Mouse (Mus musculus): ENCODE data around the gene Poc1a.

Gene Poc1a

GRCm38 (mm10) chr9:106339730-106340129, 58.9 kb downstream of the Poc1a start:
- DNase-seq: no peak

- no peak for DNase-seq
Measured at GRCm38 (mm10) chr9:106340501-106341312, 59.8 kb downstream of the Poc1a start.

GRCm38 (mm10) chr9:106341313-106341686, 60.4 kb downstream of the Poc1a start:
- no peak for DNase-seq

GRCm38 (mm10) chr9:106342573-106342972, 61.7 kb downstream of the Poc1a start:
- no peak for DNase-seq

- DNase-seq: no peak
Measured at GRCm38 (mm10) chr9:106345167-106345566, 64.3 kb downstream of the Poc1a start.

DNA sequence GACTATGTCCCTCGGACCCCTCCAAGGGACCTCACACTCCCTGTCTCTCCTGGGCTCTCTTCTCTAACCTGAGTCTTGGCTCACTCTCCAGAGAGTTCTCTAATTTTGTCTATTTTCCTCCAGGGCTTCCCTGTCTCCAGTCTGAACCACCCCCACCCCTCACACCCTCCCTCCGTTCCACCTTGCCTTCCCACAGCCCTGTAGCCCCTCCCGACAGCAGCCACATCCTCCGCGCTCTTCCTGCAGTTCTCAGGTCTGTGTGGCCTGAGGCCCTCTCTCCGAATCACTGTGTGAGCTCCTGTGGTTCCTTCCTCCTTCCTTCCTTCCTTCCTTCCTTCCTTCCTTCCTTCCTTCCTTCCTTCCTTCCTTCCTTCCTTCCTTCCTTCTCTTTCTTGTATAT, 64.8 kb downstream of the Poc1a start:
- no peak for DNase-seq

GRCm38 (mm10) chr9:106348281-106348680, 67.4 kb downstream of the Poc1a start:
- no peak for DNase-seq

DNA sequence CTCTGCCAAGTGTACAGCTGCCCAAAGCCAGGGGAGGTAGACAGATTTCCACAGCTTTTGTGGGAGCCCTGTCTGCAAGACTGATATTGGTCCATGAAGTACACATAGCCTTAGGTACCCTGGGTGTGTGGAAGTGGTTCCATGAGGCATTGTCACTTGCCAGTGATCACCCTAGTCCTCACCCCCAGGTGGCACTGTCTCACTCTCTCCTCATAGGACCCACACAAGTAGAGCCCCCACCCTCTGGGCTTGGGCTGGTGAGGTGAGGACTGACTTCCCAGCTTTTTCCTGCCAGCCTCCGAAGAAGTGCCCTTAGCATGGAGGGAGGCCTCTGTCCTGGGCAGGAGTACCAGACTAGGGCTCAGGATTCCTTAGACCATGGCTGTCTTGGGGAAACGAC, 68.2 kb downstream of the Poc1a start:
- DNase-seq: peak; percentile 52

DNA sequence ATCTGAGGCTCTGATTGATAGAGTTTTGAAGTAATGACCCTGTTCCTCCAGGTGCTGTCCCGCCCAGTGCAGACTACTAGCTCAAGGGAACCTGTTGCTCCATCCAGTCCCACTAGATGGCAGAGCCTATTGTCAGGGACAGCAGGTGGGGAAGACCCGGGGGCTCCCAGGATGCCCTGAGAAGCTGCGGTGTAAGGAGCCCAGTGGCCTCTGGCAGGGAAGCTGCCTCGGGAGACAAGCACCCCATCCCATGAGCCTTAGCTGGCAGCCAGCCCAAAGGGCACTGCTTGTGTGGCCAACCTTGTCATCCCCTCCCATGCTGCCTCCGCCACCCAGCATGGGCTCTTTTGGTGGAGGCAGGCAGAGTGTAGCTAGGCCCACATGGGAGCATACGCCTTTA, 70.3 kb downstream of the Poc1a start:
- DNase-seq: no peak

GRCm38 (mm10) chr9:106353779-106354178, 72.9 kb downstream of the Poc1a start:
- DNase-seq: no peak

- no peak for DNase-seq
Measured at GRCm38 (mm10) chr9:106354810-106355209, 73.9 kb downstream of the Poc1a start.

- no peak for DNase-seq
Measured at GRCm38 (mm10) chr9:106355217-106355974, 74.5 kb downstream of the Poc1a start.

- DNase-seq: no peak
Measured at GRCm38 (mm10) chr9:106355975-106356286, 75.1 kb downstream of the Poc1a start.

GRCm38 (mm10) chr9:106356323-106356844, 75.5 kb downstream of the Poc1a start:
- no peak for DNase-seq

- no peak for DNase-seq
Measured at GRCm38 (mm10) chr9:106357167-106357566, 76.3 kb downstream of the Poc1a start.

GRCm38 (mm10) chr9:106359297-106359696, 78.4 kb downstream of the Poc1a start:
- DNase-seq: no peak

DNA sequence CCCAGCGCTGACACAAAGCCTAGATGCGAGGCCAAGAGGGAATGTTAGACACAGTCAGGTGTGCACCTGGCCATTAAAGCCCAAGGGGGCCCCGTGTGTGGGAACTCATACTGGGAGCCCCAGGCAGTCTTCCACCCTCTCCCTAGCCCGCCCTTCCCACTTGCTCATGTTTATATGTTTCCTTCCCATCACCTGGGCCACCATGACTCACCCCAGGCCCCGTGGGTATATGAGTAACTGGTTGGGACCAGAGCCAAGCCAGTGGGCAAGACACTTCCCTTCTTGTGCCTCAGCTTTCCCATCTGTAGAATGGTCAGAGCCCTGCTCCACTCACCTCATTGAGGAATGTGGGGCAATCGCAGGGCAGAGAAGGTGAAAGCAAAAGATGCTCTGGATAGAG, 80.3 kb downstream of the Poc1a start:
- no peak for DNase-seq

DNA sequence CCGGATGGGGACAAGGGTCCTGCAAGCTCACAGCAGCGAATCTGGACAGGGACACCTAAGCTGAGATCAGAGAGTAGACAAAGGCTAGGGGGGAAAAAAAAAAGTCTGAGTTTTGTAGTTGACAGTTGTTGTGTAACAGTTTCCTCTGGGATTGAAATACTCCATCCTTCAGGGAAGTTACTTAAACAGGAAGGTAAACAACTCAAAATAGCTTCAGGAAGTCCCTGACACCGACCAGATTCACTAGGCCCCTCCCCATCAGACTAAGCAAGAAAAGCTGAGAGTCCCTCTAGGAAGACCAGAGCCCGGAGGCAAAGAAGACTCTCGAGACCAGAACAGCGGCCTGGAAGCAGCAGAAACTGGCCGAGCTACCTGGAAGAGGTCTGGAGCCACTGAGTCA, 84.5 kb downstream of the Poc1a start:
- DNase-seq: no peak

- no peak for DNase-seq
Measured at GRCm38 (mm10) chr9:106366188-106366587, 85.3 kb downstream of the Poc1a start.

GRCm38 (mm10) chr9:106367001-106367400, 86.1 kb downstream of the Poc1a start:
- DNase-seq: no peak

DNA sequence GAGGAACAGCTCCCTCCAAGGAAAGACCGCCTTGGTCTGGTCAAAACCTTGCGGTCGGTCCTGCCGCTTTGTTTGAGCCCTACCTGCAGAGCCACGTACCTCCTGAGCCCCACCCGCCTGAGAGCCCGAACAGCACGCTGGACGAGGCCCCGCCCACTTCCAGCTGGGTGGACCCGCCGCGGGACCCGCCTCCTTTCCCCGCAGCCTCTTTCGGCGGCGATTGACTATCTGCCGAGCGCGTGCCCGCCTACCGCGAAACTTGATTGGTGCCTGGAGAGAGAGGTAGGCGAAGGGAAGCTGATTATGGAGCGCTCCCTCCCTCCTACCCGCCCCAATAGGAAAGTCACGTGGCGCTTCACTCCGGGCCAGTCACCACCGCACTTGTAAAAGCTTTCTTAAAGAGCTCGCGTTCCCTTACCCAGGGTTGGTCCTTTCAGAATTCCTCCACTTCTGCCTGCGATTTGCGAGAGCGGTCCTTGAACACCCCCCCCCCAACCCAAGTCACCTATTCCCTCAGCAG, 86.8 kb downstream of the Poc1a start:
- DNase-seq: peak; percentile 98 to 99

- peak; percentile 72 to 80 for DNase-seq
Measured at GRCm38 (mm10) chr9:106368112-106368717, 87.4 kb downstream of the Poc1a start, which contains the start of gene Dusp7. Dusp7 (plus strand) TSS chr9:106368632.

DNA sequence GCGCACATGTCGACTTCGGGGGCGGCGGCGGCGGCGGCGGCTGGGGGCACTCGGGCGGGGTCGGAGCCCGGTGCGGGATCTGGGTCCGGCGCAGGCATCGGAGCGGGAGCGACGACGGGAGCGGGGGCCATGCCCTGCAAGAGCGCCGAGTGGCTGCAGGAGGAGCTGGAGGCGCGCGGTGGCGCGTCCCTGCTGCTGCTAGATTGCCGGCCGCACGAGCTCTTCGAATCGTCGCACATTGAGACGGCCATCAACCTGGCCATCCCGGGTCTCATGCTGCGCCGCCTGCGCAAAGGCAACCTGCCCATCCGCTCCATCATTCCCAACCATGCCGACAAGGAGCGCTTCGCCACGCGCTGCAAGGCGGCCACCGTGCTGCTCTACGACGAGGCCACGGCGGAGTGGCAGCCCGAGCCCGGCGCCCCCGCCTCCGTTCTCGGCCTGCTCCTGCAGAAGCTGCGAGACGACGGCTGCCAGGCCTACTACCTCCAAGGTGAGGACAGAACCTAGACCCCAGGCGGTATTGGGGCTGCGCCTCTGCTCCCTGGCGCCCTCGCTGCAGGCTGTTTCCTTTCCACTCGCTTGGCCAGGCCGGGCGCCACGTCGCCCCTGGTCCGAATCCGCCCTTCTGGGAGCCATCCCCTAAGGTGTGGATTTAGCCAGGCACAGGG, 88.1 kb downstream of the Poc1a start:
- peak; percentile 60 to 68 for DNase-seq
